Mouse (Mus musculus): ENCODE measurements around the gene Tmem11. TPM values are rescaled to one million over a fixed set of nuclear protein-coding genes. Genes with fewer than 3 reads are reported as not detected.
"Not testable (repeated sequence)": the region's sequence is repeated elsewhere in the genome, so short reads cannot be mapped to it uniquely, and the experiment has no call there.

The Tmem11 gene
- total RNA-seq, 2 experiments from 2014 or later: 30.6 to 32.3 TPM

- DNase-seq: no peak
- intact Hi-C loops (cut with DNase I): no loop called here
These were observed 11.2 kb upstream of the Tmem11 start for GRCm38 (mm10) chr11:60890286-60890685.

DNA sequence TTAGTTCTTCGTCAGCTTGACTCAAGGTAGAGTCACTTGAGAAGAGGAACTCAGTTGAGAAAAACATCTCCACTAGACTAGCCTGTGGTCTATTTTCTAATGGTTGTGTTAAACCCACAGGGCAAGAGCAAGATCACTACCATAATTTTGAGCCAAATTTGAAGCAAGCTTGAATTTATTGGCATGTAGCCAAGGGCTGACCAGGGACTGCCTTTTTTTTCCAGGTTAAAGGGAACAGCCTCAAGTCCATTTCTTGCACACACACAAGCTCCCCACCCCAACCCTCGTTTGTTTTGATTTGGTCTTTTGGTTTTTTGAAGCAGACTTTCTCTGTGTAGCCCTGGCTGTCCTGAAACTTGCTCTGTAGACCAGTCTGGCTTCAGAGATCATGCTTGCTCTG is 10.8 kb upstream of the Tmem11 start:
- intact Hi-C loops (cut with DNase I): no loop called here

GRCm38 (mm10) chr11:60886986-60887385 is 7.9 kb upstream of the Tmem11 start:
- intact Hi-C loops (cut with DNase I); DNase-seq: not testable (repeated sequence)

More for the DNA sequence above, 10.8 kb upstream of the Tmem11 start:
- no peak for DNase-seq

DNA sequence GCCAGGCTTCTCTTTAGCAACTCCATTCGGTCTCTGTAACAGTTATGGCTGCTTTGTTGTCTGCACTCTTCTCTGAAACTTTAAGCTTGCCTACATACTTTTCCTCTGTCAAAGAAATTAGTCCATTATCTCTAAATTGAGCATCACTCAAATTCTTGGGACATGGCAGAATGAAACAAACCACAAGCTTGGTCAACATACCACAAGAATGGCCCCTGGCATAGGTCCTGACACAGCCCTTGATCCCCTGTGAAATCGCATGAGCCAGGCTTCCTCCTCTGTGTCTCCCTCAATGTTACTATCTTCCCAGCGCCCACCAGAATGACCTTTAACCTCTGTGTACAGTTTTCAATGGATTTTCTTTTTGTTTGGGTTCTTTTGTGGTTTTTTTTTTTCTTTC is 3.3 kb upstream of the Tmem11 start:
- DNase-seq: no peak
- intact Hi-C loops (cut with DNase I): no loop called here

GRCm38 (mm10) chr11:60880559-60880958 is 1.5 kb upstream of the Tmem11 start:
- intact Hi-C loops (cut with DNase I): no loop called here

DNA sequence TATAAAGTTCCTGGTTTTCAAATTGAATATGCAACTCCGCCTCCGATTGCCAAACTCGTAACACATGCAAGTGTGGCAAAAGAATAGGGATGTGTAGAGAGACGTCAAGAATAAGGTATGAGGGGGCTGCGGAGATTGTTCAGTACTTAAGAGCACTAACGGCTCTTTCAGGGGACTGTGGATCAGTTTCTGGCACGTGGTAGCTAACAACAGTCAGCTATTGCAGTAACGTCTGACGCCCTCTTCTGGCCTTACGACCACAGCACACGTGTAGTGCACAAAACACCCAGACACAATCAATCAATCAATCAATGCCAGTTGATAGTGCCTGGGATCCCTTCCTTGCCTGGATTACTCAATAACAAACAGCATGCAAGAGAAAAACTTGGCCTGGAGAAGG is 351 bp upstream of the Tmem11 start:
- intact Hi-C loops (cut with DNase I): loop anchor here (2.0 to 5.0 kb wide), 5 partner anchors 33 to 322 kb away; partner anchors contain the start of genes Dhrs7b, Llgl1, Smcr8 and Top3a
- DNase-seq: peak; percentile 45

More at GRCm38 (mm10) chr11:60880559-60880958, 1.5 kb upstream of the Tmem11 start:
- no peak for DNase-seq

- intact Hi-C loops (cut with DNase I): loop anchor here (2.0 to 5.0 kb wide), 5 partner anchors 35 to 321 kb away; partner anchors contain the start of genes Dhrs7b, Llgl1, Smcr8 and Top3a
- no peak for DNase-seq
These were observed 938 bp downstream of the Tmem11 start for GRCm38 (mm10) chr11:60878056-60878612.

DNA sequence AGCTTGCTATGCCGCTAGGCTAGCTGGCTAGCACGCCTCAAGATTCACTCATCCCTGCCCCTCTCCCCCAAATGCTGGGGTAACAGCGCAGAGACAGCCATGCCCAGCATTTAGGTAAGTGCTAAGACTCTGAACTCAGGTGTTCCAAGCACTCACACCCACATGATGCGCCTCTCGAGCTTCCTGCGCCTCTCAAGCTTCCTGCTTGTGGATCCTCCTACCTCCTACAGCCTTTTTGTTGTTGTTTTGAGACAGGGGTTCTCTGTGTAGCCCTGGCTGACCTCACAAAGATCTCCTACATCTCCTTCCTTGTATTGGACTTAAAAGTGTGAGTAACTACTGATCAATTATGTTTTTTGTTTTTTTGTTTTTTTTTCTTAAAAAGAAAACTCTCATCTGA is 6.0 kb downstream of the Tmem11 start:
- intact Hi-C loops (cut with DNase I): no loop called here

GRCm38 (mm10) chr11:60871409-60871808 is 7.7 kb downstream of the Tmem11 start:
- DNase-seq: no peak
- intact Hi-C loops (cut with DNase I): no loop called here

More for the DNA sequence above, 6.0 kb downstream of the Tmem11 start:
- DNase-seq: no peak

- DNase-seq: not testable (repeated sequence)
These were observed 9.6 kb downstream of the Tmem11 start for GRCm38 (mm10) chr11:60869471-60869870.

GRCm38 (mm10) chr11:60867904-60868303 is 11.2 kb downstream of the Tmem11 start:
- intact Hi-C loops (cut with DNase I): no loop called here
- DNase-seq: no peak

More at GRCm38 (mm10) chr11:60869471-60869870, 9.6 kb downstream of the Tmem11 start:
- intact Hi-C loops (cut with DNase I): not testable (repeated sequence)

- no peak for DNase-seq
- intact Hi-C loops (cut with DNase I): no loop called here
These were observed 11.6 kb downstream of the Tmem11 start for GRCm38 (mm10) chr11:60867456-60867855.

DNA sequence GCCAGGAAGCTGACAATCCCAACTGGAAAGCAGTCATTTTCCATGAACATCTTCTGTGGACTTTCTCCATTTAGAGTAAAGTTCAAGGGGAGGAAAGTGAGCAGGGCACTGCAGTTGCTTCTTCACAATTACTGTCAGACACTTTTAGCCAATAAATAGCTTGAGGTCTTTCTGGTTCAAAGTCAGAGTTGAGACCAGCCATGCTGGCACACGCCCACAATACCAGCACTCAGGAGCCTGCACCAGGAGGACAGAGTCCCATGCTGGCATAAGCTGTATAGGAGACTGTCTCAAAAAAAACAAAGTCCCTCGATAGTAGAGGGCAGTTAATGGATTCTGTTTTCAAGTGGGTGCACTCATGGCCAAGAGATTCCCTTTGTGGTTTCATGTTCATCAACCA is 13.1 kb downstream of the Tmem11 start:
- intact Hi-C loops (cut with DNase I): no loop called here
- no peak for DNase-seq

DNA sequence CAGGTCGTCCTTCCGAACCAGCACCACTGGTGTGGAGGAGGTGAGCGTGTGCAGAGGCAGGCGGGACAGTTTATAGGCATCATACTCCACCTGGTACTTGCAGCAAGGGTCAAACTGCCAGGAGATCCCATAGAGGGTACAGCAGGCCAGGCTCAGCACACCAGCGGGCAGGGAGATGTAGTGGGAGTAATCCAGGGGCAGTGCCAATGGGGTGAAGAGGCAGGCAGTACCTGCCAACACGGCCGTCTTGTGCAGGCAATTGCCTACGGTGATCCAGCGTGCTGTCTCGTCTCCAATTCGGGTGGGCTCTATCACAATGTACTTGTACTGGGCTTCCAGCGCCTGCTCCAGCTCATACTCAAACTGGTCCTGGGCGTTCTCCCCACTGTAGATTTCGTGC is 14.2 kb downstream of the Tmem11 start:
- DNase-seq: peak; percentile 42 to 52
- intact Hi-C loops (cut with DNase I): no loop called here

GRCm38 (mm10) chr11:60864166-60864565 is 14.9 kb downstream of the Tmem11 start:
- intact Hi-C loops (cut with DNase I): no loop called here
- no peak for DNase-seq

GRCm38 (mm10) chr11:60863196-60863595 is 15.9 kb downstream of the Tmem11 start:
- intact Hi-C loops (cut with DNase I): no loop called here

GRCm38 (mm10) chr11:60861993-60862392 is 17.1 kb downstream of the Tmem11 start:
- no peak for DNase-seq
- intact Hi-C loops (cut with DNase I): no loop called here

More at GRCm38 (mm10) chr11:60863196-60863595, 15.9 kb downstream of the Tmem11 start:
- no peak for DNase-seq

DNA sequence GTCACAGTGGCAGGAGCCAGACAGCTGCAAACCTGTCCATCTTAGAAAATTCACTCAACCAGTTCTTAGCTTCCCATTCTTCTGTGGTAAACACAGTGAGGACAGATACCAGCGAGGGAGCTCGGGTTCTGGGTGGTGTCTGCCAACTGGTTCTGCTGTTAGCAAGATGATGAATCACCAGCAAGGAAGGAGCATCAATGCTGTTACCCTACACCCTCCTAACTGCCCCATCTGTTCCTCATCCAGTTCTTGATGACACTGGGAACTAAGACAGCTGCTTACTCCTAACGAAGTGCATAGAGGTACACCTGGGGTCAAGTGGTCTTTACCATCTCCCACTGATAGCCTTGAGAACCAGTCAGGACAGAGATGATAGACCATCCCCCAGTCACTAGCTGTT is 22.5 kb downstream of the Tmem11 start:
- intact Hi-C loops (cut with DNase I): no loop called here
- DNase-seq: no peak

DNA sequence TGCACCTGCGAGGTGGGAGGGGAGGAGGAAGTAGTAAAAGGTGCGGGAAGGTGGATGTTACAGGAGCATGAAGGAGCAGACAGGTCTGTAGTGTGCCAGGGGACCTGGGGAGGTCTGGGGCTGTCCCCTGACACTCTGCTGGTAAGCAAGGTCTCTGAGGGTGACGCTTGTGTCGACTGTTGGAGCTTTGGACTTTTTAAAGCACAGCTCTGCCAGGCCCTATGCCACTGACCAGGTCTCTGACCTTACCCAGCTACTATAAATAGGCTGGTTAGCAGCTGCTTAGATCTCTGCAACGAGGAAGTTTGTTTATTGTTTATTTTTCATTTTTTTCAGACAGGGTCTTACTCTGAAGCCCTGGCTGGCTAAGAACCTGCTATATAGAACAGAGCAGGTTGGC is 33.7 kb downstream of the Tmem11 start:
- DNase-seq: no peak
- intact Hi-C loops (cut with DNase I): no loop called here

DNA sequence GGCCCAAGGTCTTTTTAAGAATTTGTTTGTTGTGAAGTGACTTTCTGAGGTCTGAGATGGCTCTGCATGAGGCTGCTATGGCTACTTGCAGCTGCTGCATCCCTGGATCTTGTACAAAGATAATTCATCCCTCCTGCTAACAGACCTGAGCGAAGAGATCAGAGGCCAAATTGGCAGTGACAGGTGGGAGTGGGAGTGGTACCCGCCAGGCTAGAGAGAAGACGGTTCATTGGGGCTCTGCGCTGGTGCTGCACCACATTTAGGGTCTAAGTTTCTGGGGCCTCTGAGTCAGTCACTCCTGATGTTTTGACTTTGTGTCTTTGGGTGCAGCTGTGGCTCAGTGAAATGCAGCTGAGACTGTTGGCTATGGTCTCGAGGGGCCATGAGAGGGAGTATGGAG is 35.7 kb downstream of the Tmem11 start:
- intact Hi-C loops (cut with DNase I): no loop called here
- no peak for DNase-seq

GRCm38 (mm10) chr11:60841467-60842200 is 37.4 kb downstream of the Tmem11 start:
- intact Hi-C loops (cut with DNase I): no loop called here
- DNase-seq: no peak

Data from heart, postnatal 36 days (tissue).